Mouse (Mus musculus) megakaryocyte, embryonic 14.5 days (primary cell): ENCODE measurements around the gene Fbh1.

Experiments used
- FLI1 ChIP-seq: IDR thresholded peaks from 2 replicates; pipeline ENCODE4 v1.6.1; 2012; ENCODE audit warnings: low read length, inconsistent platforms, mixed read lengths
- GATA1 ChIP-seq: IDR thresholded peaks from 3 replicates; pipeline ENCODE4 v1.6.1; 2012; ENCODE audit warnings: mixed read lengths, low read length, inconsistent platforms, borderline replicate concordance

- TF ChIP-seq GATA1 (no peak), FLI1 (no peak)
Measured at GRCm38 (mm10) chr2:11794668-11795067, 17.3 kb upstream of the Fbh1 start.
